Mouse (Mus musculus) C2C12 (cell line): ENCODE data around the gene Msx2. TPM values are rescaled to one million over a fixed set of nuclear protein-coding genes. Genes with fewer than 3 reads are reported as not detected.
A peak's percentile ranks its signal among the peaks of the same experiment; 100 is the strongest.

ENCODE experiments used
- H3K27me3 ChIP-seq: one replicate; pipeline ENCODE4 v1.6.1; 2011; ENCODE audit not compliant: control insufficient read depth, insufficient read depth, insufficient read length
- H3K36me3 ChIP-seq: one replicate; pipeline ENCODE4 v1.6.1; 2011; ENCODE audit not compliant: control insufficient read depth, insufficient read depth
- H3K4me3 ChIP-seq: one replicate; pipeline ENCODE4 v1.5.1; 2011; ENCODE audit warnings: mild to moderate bottlenecking, control low read depth; ENCODE audit not compliant: poor library complexity, insufficient read depth, severe bottlenecking
- H3K79me2 ChIP-seq: one replicate; pipeline ENCODE4 v1.6.1; 2011; ENCODE audit not compliant: control insufficient read depth, insufficient read depth
- H3K79me3 ChIP-seq: one replicate; pipeline ENCODE4 v1.6.1; 2011; ENCODE audit warnings: low read depth, control low read depth
- H3ac ChIP-seq: one replicate; pipeline ENCODE3; 2011; ENCODE audit warnings: low read depth; ENCODE audit not compliant: control insufficient read depth, insufficient read length
- CEBPB ChIP-seq: IDR thresholded peaks from one replicate; pipeline ENCODE4 v1.6.1; 2011; ENCODE audit warnings: low read depth, mild to moderate bottlenecking, control low read depth, moderate library complexity
- CTCF ChIP-seq: IDR thresholded peaks from one replicate; pipeline ENCODE4 v1.5.1; 2011; ENCODE audit not compliant: control insufficient read depth, insufficient read depth, insufficient read length
- FOSL1 ChIP-seq: IDR thresholded peaks from one replicate; pipeline ENCODE4 v1.8.0; 2011; ENCODE audit warnings: mild to moderate bottlenecking, low read length; ENCODE audit not compliant: poor library complexity, insufficient read depth, severe bottlenecking
- MAX ChIP-seq: IDR thresholded peaks from one replicate; pipeline ENCODE4 v1.6.1; 2011; ENCODE audit warnings: mild to moderate bottlenecking, control low read depth
- MYOD1 ChIP-seq: IDR thresholded peaks from one replicate; pipeline ENCODE4 v1.6.1; 2011; ENCODE audit warnings: low read depth; ENCODE audit not compliant: control insufficient read depth, insufficient read length
- MYOG ChIP-seq: IDR thresholded peaks from one replicate; pipeline ENCODE4 v1.6.1; 2011; ENCODE audit not compliant: control insufficient read depth, insufficient read length; ENCODE audit errors: extremely low read depth
- USF1 ChIP-seq: IDR thresholded peaks from one replicate; pipeline ENCODE4 v1.6.1; 2011; ENCODE audit warnings: low read depth, mild to moderate bottlenecking, control low read depth, moderate library complexity
- polyA plus RNA-seq: library from polyadenylated mRNA; unstranded; fragments of >200 nt; fragmentation: generic; extraction: Trizol; gene quantifications from one replicate; pipeline ENCODE4 v1.2.1, GENCODE M21; 2012; ENCODE audit warnings: missing spikeins

Gene Msx2
- polyA plus RNA-seq, 1 experiment: 0.15 TPM

DNA sequence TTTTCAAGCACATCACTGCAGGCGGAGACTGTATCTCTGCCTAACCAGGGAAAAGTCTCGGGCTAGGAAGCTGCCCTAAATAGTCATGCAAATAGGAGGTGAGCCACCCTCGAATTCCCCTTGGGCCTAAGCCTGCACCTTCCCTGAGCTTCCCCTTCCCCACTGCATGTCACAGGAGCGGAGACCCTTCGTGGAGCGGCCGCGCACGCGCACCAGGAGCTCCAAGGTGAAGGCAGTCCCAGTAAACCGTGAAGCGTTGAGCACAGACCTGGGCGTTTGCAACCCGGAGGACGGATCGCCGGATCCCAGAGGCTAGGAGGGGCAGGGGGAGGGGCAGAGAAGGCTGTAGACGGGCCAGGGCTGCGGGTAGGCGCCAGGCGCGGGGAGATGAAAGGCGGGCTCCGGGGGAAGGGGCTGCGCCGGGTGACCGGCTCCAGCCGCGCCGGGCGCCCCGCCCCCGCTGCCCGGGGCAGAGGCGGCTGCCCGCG lies 2.9 kb upstream of the Msx2 start:
- Histone ChIP-seq H3K79me2 (no peaks in the 10 kb centered on the region), H3K27me3 (peaks cover 52% of the 10 kb centered on the region), H3K36me3 (no peaks in the 10 kb centered on the region), H3K79me3 (no peaks in the 10 kb centered on the region), H3ac (no peak overlapping the region), H3K4me3 (no peak overlapping the region)
- TF ChIP-seq MAX (no peak), USF1 (no peak), CTCF (no peak), CEBPB (no peak), FOSL1 (no peak), MYOG (no peak)

DNA sequence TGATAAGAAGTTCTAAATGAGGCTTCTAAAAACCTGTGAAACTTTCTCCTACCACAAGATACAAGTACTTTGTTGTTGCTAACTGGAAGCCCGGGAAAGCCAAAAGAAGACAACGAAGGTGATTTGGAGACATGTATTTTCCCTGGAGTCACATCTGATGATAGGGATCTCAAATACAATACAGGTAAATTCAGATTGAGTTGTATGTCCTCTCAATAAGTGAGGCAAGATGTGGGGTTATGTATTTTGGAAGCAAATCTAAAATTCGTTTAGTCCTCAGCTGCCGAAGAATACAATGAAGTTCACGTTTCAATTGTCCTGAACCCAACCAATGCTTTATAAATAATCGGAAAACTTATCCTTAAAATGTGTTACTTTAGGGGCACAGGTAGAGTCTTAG lies 1.6 kb upstream of the Msx2 start:
- no peak overlapping the region for H3K4me3 ChIP-seq
- no peak for TF ChIP-seq MAX
- TF ChIP-seq USF1: no peak
- TF ChIP-seq CEBPB: no peak
- no peak for TF ChIP-seq MYOG
- no peak for TF ChIP-seq CTCF
- no peak for TF ChIP-seq MYOD1
- TF ChIP-seq FOSL1: no peak
- H3K79me3 ChIP-seq: no peaks in the 10 kb centered on the region
- H3K79me2 ChIP-seq: no peaks in the 10 kb centered on the region
- no peak overlapping the region for H3ac ChIP-seq
- peaks cover 50% of the 10 kb centered on the region for H3K27me3 ChIP-seq
- H3K36me3 ChIP-seq: no peaks in the 10 kb centered on the region

DNA sequence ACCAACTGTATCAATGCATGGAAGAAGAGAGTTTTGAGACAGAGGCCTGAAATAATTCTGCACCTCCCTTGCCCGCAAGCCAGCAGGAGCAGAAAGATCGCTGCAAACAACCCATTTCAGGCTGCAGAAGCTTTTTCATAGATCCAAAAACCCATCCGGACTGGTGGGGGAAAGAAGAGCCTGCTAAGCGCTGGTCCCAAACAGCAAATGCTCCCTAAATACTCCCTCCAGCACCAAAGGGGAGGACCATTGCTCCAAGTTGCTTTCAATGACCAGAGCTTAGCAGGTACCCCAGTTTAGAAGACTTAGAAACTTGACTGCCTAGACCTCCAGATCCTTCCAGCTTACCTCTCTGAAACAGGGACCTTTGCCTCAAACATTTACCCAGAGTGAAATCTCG lies 1.1 kb upstream of the Msx2 start:
- H3K27me3 ChIP-seq: peaks cover 48% of the 10 kb centered on the region
- no peaks in the 10 kb centered on the region for H3K36me3 ChIP-seq
- no peak overlapping the region for H3K4me3 ChIP-seq
- no peak overlapping the region for H3ac ChIP-seq
- TF ChIP-seq MYOG: no peak
- no peak for TF ChIP-seq FOSL1
- TF ChIP-seq USF1: no peak
- TF ChIP-seq MYOD1: no peak
- no peak for TF ChIP-seq CTCF
- no peak for TF ChIP-seq CEBPB
- TF ChIP-seq MAX: no peak
- H3K79me2 ChIP-seq: no peaks in the 10 kb centered on the region
- no peaks in the 10 kb centered on the region for H3K79me3 ChIP-seq

DNA sequence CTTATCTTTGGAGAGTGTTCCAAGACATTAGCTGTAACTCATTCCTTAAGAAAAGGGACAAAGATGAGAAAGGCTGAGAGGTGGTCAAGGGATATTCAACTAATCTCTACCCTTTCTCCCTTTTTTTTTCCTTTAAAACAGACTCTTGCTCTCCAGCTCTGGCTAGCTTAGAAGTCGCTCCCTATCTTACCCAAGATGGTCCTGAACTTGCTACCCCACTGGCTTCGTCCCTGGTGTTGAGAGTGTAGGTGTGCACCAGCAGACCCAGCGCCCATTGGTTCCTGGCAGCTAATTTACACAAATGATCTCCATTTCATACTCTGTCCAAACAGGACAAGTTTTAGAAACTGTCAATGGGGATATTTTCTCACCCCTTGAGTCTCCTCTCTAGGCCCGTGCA lies 417 bp upstream of the Msx2 start:
- H3K36me3 ChIP-seq: no peaks in the 10 kb centered on the region
- H3K27me3 ChIP-seq: peaks cover 47% of the 10 kb centered on the region
- no peak overlapping the region for H3ac ChIP-seq
- no peaks in the 10 kb centered on the region for H3K79me3 ChIP-seq
- TF ChIP-seq USF1: no peak
- TF ChIP-seq CTCF: no peak
- no peak for TF ChIP-seq CEBPB
- TF ChIP-seq FOSL1: no peak
- no peak overlapping the region for H3K4me3 ChIP-seq
- H3K79me2 ChIP-seq: no peaks in the 10 kb centered on the region

DNA sequence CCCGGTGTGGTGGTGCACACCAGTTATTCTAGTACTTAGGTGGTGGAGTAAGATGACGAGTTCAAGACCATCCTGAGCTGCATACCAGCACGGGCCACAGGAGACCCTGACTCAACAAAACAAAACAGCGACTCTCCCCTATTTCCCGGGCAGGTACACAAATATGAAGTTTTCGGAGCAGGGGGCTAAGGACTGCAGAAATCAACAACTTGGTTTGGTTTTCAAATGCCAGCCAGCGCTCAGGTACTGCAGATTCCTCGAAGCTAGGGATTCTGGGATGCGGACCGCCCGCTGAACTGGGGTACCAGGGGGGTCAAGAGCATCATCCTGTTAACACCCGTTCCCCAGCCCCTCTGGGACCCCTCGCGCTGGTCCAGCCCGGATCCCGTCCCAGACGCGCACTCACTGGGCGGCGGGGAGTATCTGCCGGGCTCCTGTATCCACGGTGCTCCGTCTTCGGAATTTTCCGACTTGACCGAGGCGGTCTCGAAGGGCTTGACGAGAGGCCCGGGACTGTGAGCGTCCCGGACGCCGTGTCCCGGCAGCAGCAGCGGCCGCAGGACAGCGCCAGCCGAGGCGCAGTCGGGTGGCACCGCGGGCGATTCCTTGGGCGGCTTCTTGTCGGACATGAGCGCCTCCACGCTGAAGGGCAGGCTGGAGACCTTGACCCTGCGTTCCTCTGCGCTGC lies 804 bp downstream of the Msx2 start:
- H3K79me2 ChIP-seq: no peaks in the 10 kb centered on the region
- H3K27me3 ChIP-seq: peaks cover 50% of the 10 kb centered on the region
- H3K79me3 ChIP-seq: no peaks in the 10 kb centered on the region
- no peak overlapping the region for H3K4me3 ChIP-seq
- H3ac ChIP-seq: peak overlapping the region; percentile 31
- no peaks in the 10 kb centered on the region for H3K36me3 ChIP-seq
- no peak for TF ChIP-seq CTCF
- no peak for TF ChIP-seq MYOG
- TF ChIP-seq MAX: no peak
- TF ChIP-seq FOSL1: no peak
- TF ChIP-seq MYOD1: no peak
- TF ChIP-seq CEBPB: no peak
- no peak for TF ChIP-seq USF1

DNA sequence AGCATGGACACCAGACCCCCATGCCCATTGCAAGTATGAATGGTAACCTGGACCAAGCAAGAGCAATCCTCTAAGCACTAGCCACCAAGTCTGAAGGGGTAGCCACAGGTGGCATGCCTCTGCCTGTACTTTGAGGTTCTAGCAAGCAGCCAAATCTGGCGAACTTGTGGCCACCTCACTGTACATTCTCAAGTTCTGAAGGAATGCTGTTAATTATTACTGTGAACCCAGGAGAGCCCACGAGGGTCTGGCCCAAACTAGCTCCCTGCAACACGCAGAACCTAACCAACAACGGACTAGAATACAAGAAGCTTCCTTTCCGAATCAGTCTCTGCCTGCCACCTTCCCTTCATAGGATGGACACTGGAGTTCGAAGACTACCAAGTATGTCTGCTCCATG lies 1.5 kb downstream of the Msx2 start:
- TF ChIP-seq MYOG (no peak), MYOD1 (no peak), CTCF (no peak), MAX (no peak), USF1 (no peak), FOSL1 (no peak), CEBPB (no peak)
- H3K79me3 ChIP-seq: no peaks in the 10 kb centered on the region
- H3ac ChIP-seq: no peak overlapping the region
- peaks cover 44% of the 10 kb centered on the region for H3K27me3 ChIP-seq
- H3K79me2 ChIP-seq: no peaks in the 10 kb centered on the region
- H3K4me3 ChIP-seq: no peak overlapping the region
- no peaks in the 10 kb centered on the region for H3K36me3 ChIP-seq
